16 mouse cellular contexts compared by ENCODE assay signal in genomic region chr1:94413043-94413442, GRCm38 (mm10).
DNase-seq lines count a peak whose midpoint lies in the region; ATAC-seq and TF ChIP-seq lines count a peak whose summit lies in the region.
"Had no signal": no experiment of that assay in that cellular context is flagged by ENCODE, and none has a peak within 500 bp of the region (broad histone marks: within the 10 kb centered on the region; RNA-seq: fewer than 3 reads in every experiment).

No protein-coding gene starts in this region.

- 27% methylated on average over 9 of the region's 9 CpGs for WGBS in midbrain, embryonic 16.5 days
- WGBS in heart, embryonic 10.5 days = 89% methylated on average over 9 of the region's 9 CpGs

- no peak for TF ChIP-seq CTCF in left cerebral cortex, adult 2 months (IDR thresholded peaks at IDR 0.05)

- H3K36me3 ChIP-seq in midbrain, embryonic 16.5 days (ENCODE audit: control insufficient read depth, insufficient read depth, low read length) = no peaks in the 10 kb centered on the region
- no peaks in the 10 kb centered on the region for H3K36me3 ChIP-seq in heart, embryonic 10.5 days
- H3K36me3 ChIP-seq: embryonic facial prominence, embryonic 15.5 days; heart, embryonic 13.5 days had no signal

- DNase-seq in cerebellum, postnatal 10 days = peak; percentile 25 to 37
- peak; percentile 3 to 9 for DNase-seq in left cerebral cortex, postnatal 14 days (ENCODE audit: low spot score in 2 of 2)
- DNase-seq in left cerebral cortex, adult 2 months (ENCODE audit: extremely low spot score in 1 of 2, low spot score in 2 of 2) = no peak
- DNase-seq in brain, embryonic 18.5 days (ENCODE audit: low read depth, low spot score) = peak; percentile 14
- no peak for DNase-seq in urinary bladder, postnatal 25 days (ENCODE audit: low spot score)
- no peak for DNase-seq in heart, embryonic 10.5 days (ENCODE audit: low spot score)
- DNase-seq: cerebellum, adult 8-10 months; kidney, postnatal 10 days; lung, postnatal 14 days had no signal

- peak overlapping the region; percentile 19 for H3K4me2 ChIP-seq in midbrain, embryonic 16.5 days (ENCODE audit: low read length)
- H3K4me2 ChIP-seq: embryonic facial prominence, embryonic 15.5 days; heart, embryonic 13.5 days; liver, embryonic 11.5 days had no signal

- no peak for ATAC-seq in cerebellum, adult (ENCODE audit: insufficient number of reproducible peaks, low FRiP score, low TSS enrichment)
- ATAC-seq in midbrain, embryonic 16.5 days = peak; percentile 85
- ATAC-seq: activated CD4-positive, CD25-positive, alpha-beta regulatory T cell, adult 4 months; inflammation-experienced regulatory T-cells, adult 6 months had no signal

- no peaks in the 10 kb centered on the region for H3K9me3 ChIP-seq in midbrain, embryonic 16.5 days (replicated peaks; ENCODE audit: control insufficient read depth, low read length, poor library complexity, severe bottlenecking)
- H3K9me3 ChIP-seq in heart, embryonic 10.5 days = no peaks in the 10 kb centered on the region
- H3K9me3 ChIP-seq: embryonic facial prominence, embryonic 15.5 days; heart, embryonic 13.5 days had no signal

- peaks cover 7% of the 10 kb centered on the region for H3K4me1 ChIP-seq in midbrain, embryonic 16.5 days (ENCODE audit: control insufficient read depth, insufficient read depth, low read length)
- no peaks in the 10 kb centered on the region for H3K4me1 ChIP-seq in heart, embryonic 10.5 days
- H3K4me1 ChIP-seq: embryonic facial prominence, embryonic 15.5 days; heart, embryonic 13.5 days had no signal

- no peak overlapping the region for H3K9ac ChIP-seq in midbrain, embryonic 16.5 days (ENCODE audit: low read depth, low read length)
- H3K9ac ChIP-seq: embryonic facial prominence, embryonic 15.5 days; heart, embryonic 13.5 days had no signal

- H3K4me3 ChIP-seq in left cerebral cortex, adult 2 months = no peak overlapping the region
- H3K4me3 ChIP-seq in midbrain, embryonic 16.5 days (ENCODE audit: low read depth, low read length) = no peak overlapping the region
- no peak overlapping the region for H3K4me3 ChIP-seq in heart, embryonic 10.5 days
- H3K4me3 ChIP-seq: embryonic facial prominence, embryonic 15.5 days; heart, embryonic 13.5 days had no signal

- H3K27me3 ChIP-seq in midbrain, embryonic 16.5 days (ENCODE audit: control insufficient read depth, insufficient read depth, low read depth, low read length) = no peaks in the 10 kb centered on the region
- no peaks in the 10 kb centered on the region for H3K27me3 ChIP-seq in heart, embryonic 10.5 days (ENCODE audit: insufficient read depth, poor library complexity, severe bottlenecking)
- H3K27me3 ChIP-seq: embryonic facial prominence, embryonic 15.5 days; heart, embryonic 13.5 days had no signal

- no peak overlapping the region for H3K27ac ChIP-seq in left cerebral cortex, adult 2 months
- no peak overlapping the region for H3K27ac ChIP-seq in midbrain, embryonic 16.5 days (ENCODE audit: low read length)
- no peak overlapping the region for H3K27ac ChIP-seq in heart, embryonic 10.5 days
- H3K27ac ChIP-seq: embryonic facial prominence, embryonic 15.5 days; heart, embryonic 13.5 days had no signal

- intact Hi-C loops in left cerebral cortex, postnatal 14 days (cut with DNase I) = no loop called here
- intact Hi-C loops in left cerebral cortex, adult 2 months (cut with DNase I) = no loop called here

Comparison
In these comparisons a context has a peak if more than half of its experiments do, and no peak if none do; other contexts are left out.
1. DNase-seq: peak in cerebellum, postnatal 10 days (2 of 2), left cerebral cortex, postnatal 14 days (2 of 2) and brain, embryonic 18.5 days (single experiment); none in left cerebral cortex, adult 2 months (0 of 2), urinary bladder, postnatal 25 days (single experiment) and heart, embryonic 10.5 days (single experiment).